Mouse (Mus musculus) right cerebral cortex, postnatal 4 days (tissue): ENCODE results near the gene Cct3.
"Not testable (repeated sequence)": the region's sequence is repeated elsewhere in the genome, so short reads cannot be mapped to it uniquely, and the experiment has no call there.

ENCODE experiments used
- DNase-seq: peaks from one replicate; pipeline ENCODE4 v3.0.0-alpha.2; 2022

Gene Cct3

GRCm38 (mm10) chr3:88295272-88295671 lies 1.6 kb upstream of the Cct3 start:
- not testable (repeated sequence) for DNase-seq

DNA sequence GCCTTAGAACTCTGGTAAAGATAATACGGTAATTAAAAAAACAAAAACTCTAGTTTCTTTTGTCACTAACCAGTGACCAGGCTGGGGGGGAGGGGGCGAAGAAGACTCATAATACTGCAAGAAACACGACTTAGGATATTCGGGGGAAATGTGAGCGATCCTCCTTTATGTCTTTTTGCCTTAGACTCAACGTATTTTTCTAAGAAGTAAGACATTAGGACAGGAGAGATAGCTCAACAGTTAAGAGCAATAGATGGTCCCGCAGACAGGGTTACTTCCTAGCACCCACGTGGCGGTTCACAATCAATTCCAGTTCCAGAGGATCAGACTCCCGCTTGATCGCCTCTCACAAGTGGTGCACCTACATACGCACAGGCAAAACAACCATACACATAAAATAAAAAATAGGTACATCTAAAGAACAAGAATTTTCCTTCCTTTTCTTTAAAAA lies 781 bp upstream of the Cct3 start:
- DNase-seq = peak; percentile 28

- DNase-seq = no peak
Observed at GRCm38 (mm10) chr3:88297321-88297851, 470 bp downstream of the Cct3 start.

- no peak for DNase-seq
Observed at GRCm38 (mm10) chr3:88299172-88299571, 2.3 kb downstream of the Cct3 start.

DNA sequence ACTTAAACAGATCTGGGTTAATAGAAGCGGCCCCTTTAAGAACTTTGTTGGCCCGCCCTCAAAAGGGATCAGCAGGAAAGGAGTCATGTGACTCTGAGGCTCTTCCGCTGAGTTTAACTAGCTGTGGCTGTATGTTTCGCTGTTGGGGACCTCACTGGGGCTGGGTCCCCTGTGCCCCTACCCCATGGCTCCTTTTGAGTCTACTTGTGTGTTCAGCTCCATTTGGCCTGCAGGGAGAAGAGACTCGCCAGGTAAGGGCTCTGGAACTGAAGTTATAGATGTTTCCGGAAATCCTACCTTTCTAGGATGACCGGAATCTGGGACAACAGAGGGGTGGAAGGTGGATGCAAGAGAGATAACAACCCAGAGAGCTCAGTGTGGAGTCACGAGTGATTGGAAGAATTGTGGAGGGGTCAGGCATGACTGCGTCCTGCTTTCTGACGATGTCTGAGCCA lies 28.1 kb downstream of the Cct3 start, which contains the start of gene Glmp:
Glmp (plus strand) TSS at position 73 of the 455 bp plus-strand sequence.
- peak; percentile 57 for DNase-seq

DNA sequence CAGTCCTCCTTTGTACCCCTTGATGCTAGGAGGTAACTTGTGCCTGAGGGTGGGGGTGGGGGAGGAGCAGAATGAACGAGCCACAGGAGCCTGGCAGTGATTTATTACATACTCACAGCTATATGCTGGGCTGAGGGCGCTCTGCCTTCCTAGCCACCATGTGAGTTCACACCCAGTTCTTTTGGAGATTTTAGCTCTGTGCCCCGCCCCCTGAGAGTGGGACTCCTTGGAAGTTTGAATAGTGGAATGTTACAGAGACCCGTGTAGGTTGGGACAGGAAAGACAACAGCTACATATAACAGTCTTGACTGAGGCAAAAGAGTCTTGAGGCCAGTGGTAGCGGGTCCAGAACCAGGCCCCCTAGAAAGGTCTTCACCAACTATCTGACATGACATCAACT lies 32.0 kb downstream of the Cct3 start:
- no peak for DNase-seq

DNA sequence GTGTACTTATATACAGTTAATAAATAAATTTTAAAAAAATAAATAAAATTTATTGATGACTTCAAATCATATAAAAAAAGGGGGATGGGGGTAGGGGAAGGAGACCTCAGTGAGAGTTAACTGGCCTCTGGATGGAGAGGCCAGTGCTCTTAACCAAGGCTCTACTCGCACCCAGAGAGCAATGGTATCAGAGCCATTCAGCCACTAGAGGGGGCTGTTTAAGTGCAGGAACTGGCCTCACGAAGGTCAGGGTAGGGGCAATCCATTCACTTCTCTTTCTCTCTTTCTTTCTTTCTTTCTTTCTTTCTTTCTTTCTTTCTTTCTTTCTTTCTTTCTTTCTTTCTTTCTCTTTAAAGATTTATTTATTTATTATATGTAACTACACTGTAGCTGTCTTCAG lies 34.4 kb downstream of the Cct3 start:
- no peak for DNase-seq

DNA sequence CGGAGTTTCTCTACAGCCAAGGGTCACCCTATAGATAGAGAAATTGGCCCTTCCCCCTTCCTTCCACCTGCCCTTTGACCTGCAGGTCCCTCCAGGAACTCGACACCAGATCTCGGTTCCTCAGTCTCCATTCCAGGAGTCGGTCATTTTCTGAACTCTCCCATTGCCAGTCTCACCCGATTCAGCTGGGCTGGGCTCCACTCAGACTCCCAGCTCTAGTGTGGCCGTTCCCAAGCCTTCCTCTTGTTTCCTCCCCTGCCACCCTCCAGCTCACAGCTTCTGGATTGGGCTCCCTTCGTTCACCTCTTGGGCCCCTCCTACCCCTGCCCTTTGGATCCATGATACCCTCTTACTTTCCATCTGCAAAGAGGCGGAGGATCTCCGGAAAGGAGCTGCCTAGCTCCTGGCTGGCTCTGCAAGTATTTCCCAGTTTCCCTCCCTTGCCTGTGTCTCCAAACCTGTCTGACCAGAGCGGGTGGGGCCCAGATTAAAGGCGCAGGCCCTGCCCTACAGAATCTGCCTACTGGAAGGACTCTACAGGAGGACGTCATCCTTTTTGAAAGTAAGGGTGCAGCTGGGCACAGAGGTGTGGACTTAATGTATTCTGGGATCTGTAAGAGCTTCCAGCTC lies 37.2 kb downstream of the Cct3 start:
- DNase-seq = no peak

DNA sequence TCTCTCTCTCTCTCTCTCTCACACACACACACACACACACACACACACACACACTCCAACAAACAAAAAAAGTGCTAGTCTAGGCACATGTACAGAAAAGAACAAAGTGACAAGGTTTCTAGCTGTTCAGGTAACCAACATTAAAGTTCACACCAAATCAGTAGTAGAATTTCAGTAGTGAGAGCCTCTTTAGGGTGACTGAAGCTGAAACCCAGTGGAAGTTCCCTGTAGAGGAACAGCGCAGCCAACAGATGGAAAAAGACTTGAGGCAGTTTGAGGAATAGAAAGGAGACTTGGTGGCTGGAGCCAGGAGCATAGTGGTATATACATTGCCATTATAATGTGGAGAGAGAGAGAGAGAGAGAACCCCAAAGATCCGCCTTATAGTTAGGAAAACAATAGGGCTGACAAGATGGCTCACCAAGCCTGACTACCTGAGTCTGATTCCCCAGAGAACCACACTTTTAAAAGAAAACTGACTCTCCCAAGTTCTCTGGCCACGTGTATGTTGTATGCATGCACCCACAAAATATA lies 38.1 kb downstream of the Cct3 start:
- no peak for DNase-seq

- no peak for DNase-seq
Observed at GRCm38 (mm10) chr3:88335436-88336053, 38.6 kb downstream of the Cct3 start.

- DNase-seq = peak; percentile 92
Observed at GRCm38 (mm10) chr3:88336058-88337013, 39.4 kb downstream of the Cct3 start, which contains the start of the genes Tmem79 and Smg5. TSS of gene Tmem79 (minus strand) at chr3:88336148. TSS of gene Smg5 (plus strand) at chr3:88336260.

DNA sequence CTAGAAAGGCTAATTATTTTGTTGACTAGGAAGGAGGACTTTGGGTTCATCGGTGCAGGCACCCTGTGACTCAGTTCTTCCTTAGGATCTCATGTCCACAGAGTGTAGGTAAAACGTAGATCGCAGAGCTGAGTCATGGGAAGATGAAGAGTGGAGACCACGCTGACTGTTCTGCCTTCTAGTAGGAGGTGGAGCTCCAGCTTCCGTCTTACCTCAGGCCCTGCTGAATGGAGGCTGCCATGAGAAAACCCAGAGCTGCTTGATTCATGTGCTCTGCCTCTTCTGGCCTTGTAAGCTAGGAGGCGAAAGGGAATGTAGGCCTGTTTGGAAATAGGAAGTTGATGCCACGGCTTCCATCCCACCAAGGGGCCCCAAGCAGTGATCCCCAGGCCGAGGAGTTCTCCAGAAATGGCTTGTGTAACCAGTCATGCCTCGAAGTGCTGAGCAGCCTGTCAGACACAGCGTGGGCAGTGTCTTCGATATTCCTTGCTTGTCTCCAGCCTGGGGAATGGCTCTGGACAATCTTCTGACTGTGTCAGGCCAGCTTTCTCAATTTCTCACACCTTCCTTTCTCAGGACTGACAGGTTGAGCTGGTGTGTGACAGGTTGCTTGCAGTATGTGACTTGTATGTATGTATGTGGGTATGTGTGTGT lies 40.6 kb downstream of the Cct3 start:
- DNase-seq = no peak

GRCm38 (mm10) chr3:88338316-88338715 lies 41.4 kb downstream of the Cct3 start:
- DNase-seq = no peak

GRCm38 (mm10) chr3:88339006-88339405 lies 42.1 kb downstream of the Cct3 start:
- DNase-seq = no peak

GRCm38 (mm10) chr3:88350732-88351131 lies 53.8 kb downstream of the Cct3 start:
- DNase-seq = no peak

DNA sequence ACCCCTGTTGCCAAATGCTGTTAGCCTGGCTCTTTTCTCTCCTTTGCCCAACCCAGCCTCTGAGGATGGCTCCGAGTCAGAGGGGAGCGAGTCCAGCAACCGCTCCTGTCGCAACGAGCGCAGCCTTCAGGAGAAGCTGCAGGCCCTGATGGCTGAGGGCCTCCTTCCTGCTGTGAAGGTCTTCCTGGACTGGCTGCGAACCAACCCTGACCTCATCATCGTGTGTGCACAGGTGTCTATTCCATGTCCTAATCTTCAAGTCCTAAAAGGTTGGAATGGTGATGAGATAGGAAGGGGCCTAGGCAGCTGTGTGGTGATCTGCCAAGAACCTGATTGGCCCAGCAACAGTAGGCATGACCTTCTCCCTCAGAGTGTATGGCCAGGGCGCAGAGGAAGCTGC lies 56.0 kb downstream of the Cct3 start:
- no peak for DNase-seq

DNA sequence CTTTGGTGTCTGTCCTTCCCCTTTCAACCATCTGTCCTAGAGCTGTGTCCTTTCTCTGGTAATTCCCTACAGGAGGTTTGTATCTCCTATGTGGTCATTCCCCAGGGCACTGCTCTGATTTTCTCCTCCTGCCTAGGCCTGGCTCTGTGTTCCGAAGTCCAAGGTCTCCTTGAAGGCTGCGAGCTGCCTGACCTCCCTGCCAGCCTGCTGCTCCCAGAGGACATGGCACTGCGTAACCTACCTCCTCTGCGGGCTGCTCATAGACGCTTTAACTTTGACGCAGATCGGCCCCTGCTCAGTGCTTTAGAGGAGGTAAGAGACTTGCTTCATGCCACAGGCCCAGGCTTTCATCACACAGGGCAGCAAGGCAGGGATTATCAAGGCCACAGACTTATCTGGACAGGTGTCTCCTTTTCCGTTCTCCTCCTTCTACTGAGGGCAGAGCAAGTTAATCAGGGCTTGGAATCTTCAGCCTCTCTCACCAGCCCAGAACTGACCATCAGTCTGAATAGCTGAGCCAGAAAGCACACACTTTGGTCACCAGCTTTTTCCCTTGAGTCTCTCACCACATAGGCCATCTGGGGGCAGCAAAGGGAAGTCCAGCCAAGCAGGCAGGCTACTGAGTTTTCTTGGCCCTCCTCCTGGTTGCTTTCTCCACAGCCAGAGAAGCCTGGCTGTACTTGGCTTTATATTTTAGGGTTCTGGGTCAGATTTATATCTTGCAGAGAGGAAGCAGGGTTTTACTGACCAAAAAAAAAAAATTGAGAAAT lies 57.7 kb downstream of the Cct3 start:
- no peak for DNase-seq

GRCm38 (mm10) chr3:88359584-88359983 lies 62.7 kb downstream of the Cct3 start:
- DNase-seq = no peak

DNA sequence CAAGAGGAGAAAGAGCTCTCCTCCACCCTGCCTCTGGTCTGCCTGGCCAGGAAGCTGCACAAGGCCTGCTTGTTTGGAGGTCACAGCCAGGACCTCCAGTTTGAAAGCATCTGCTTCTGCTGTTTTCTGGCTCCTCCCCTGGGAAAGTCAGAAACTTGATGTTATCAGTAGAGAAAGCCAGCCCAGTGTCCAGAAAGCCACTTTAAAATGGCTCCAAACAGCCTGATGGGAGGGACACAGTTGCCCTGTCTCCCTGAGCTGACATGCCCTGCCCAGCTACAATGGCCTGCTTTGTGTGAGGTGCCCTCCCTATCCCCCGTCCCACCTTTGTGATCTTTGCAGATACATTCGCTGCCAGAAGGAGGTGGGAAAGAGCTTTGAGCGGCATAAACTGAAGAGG lies 63.1 kb downstream of the Cct3 start:
- no peak for DNase-seq

- DNase-seq = no peak
Observed at GRCm38 (mm10) chr3:88361096-88361495, 64.2 kb downstream of the Cct3 start.

DNA sequence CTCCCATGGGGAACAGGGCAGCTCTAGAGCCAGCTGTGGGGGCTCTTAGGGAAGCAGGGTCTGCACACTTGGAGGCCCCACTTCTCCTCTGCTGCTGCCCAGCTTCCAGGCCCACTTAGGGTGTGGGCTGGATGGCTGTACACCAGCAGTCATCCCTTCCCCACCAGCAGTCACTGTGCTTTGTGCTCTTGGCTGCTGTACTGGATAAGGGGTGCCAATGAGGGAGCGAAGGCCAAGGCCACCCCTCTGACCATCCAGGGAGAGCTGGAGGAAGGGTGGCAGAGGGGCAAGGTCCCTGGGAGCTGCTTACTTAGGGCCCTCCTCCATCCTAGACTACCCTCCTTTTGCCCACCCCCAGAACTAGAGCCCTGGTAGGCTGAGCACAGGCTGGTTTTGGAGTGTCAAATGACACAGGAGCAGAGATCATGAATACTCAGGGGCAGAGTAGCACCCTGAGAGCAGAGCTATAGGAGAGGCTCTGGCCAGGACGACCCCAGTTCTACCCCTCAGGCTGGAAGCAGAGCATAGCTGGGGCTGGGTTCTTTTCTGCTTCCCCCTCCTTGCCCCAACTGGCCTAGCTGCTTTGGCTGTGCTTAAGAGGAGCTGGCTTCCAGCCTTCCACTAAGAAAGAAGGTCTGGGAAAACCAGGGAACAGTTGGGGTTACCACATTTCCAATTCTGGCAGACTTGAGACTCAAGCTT lies 64.8 kb downstream of the Cct3 start:
- no peak for DNase-seq
